Mouse (Mus musculus): ENCODE results near the gene Dab2.
A peak's percentile ranks its signal among the peaks of the same experiment; 100 is the strongest.

Gene Dab2

DNA sequence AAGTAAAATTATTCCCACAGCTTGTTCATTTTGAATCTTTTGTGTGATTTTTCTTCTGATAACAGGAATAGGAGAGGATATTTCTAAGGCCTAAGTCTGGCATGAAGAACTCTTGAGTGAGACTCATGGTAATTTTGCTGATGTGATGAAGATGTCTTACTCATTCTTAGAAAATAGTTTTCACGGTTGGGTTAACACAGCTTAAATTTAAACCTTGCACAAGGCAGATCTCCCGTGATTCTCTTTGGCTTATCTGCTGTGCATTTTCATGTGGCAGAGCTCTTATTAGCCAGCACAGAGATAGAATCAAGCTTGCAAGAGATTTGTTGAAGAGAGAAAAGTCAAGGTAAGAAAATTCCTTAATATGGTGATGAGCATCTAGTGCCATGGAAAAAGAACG is at the start of gene Dab2:
Gene Dab2, plus strand, starts transcription at position 235 of the 400 bp plus-strand sequence.
- DNase-seq (ENCODE audit: low read depth, low spot score): no peak

DNA sequence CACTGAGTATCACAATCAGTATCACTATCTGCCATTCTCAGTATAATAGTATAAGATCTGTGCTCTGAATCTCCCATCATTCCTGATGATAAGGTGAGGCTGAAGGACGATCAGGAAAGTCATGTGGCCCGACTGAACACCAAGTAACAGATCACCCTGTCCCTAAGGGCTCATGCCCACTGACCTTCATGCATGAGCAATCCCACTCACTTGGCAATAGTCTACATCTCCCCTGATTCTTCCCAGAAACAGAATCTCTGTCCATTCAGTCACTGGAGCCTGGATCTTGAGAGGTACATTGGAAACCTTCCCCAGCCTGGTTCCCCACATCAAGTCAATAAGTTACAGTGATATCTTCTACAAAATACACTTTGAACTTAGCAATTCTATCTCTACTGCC is 46.1 kb upstream of the Dab2 start:
- DNase-seq (ENCODE audit: low read depth, low spot score): no peak

DNA sequence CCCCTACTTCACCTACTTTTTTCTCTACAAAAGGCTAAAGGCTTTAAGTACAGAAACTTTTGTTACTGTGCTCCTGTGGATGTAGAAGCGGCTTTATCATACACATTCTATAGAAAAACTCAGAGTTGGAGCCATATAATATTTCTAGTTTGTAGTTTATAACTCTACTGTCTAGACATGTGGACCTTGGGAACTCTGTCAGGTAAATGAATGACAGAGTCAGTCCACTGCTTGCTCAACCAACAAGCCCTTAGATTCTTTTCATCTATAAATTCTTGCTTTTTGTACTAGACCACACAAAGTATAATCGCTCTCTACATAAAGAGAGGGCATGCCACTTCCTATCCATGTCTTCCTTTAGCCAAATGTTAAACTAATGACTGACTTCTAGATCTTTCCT is 45.2 kb upstream of the Dab2 start:
- DNase-seq (ENCODE audit: low read depth, low spot score): no peak

DNA sequence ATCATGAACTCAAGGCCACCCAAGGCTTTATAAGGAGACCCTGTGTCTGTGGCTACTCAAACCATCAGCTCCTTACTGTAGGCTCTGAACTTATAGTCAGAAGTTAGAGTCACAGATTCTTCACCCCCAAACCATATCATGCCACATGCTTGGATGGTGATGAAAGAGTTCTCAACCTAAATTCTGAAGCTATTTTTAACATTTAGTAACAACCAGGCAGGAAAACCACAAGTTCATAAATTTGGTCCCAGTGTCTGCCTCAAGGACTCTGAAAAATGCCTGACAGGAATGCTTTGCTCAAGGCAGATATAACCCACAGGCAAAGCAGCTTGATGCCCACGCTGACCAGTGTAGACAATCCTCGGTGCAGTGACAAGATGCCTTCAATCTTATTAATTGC is 42.5 kb upstream of the Dab2 start:
- no peak for DNase-seq (ENCODE audit: low read depth, low spot score)

DNA sequence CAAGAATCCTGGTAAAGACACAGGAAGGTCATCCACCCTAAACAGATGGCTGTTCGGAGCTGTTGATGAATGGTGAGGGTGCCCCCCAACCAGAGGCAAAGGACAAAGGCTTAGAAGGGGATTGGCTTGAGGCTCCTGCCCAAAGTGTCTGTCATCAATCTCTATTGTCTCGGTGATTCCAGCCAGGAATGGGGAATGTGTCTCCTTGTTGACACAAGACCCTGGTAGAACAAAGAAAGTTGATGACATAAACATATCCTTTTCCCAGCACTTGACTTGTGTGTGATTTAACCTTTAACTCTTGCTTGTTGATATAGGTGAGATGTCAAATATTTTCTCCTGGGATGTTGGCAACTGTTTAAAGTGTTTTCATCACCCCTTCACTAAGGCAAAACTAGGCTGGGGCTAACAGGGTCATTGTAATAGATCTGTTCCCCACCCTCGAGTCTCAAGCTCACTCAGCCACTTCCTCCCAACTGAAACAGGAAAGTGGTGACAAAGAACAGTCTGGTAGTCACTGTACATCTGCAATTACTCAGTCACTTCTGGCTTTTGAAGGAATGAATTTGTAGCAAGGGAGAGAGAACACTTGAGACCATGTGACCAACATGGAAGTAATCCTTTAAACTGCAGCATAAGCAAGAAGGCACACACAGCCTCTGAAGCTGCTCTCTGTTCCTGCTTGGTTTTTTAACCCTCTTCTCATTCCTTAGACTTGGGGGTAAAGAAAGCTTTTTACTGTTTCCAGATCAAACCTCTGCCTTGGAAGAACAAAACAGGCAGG is 39.4 kb upstream of the Dab2 start:
- peak; percentile 60 for DNase-seq (ENCODE audit: low read depth, low spot score)

DNA sequence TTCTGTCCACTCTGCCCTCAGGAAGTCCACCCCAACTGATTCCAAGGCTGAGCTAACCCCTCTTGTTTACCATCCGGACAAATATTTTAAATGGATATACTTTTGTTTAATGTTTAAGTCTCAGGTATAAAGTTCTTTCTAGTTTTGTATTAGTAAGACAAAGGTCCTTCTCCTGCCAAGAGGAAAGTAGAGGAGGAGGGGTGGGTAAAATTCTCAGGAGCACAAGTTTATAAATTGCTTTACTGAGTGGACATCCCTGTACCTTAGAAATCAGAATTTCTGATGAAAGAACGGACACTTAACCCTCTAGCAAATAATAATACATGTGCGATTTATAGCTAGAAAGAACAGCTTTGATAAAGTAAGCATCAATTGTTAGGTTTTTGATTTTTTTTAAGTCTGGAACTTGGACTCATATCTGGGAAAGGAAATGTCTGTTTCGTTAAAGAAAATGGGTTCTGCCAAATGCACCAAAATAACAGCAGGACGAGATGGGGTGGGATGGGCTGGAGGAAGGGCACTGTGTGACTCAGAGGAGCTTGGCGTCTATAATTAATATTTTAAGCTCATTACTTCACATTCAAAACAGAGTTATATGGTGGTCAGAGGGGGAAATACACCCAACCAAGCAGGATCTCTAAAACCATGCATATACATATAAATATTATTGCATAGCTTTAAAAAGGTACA is 38.7 kb upstream of the Dab2 start:
- no peak for DNase-seq (ENCODE audit: low read depth, low spot score)

DNA sequence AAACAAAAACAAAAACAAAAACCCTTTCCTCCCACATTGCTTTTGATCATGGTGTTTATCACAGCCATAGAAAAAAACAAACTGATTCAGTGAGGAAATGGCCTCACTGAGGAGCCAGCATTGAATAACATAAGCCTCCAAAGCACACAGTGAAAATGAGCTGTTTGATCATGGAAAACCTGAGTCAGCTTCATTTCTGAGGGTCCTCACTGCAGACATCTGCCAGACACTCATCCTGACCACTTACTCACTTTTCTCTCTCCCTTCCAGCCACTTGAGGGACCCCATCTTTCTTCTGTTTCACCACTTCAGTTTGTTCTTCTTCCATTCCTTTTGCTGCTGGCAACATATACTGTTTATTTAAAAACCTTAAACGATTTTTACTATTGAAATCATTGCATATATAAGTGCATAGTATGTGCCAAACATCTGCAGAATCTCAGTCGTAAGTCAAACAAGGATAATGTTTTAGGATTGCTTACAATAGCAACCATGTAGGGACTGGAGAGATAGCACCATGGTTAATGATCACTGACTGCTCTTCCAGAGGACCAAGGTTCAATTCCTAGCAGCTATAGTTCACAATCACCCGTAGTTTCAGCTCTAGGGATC is 32.3 kb upstream of the Dab2 start:
- no peak for DNase-seq (ENCODE audit: low read depth, low spot score)

DNA sequence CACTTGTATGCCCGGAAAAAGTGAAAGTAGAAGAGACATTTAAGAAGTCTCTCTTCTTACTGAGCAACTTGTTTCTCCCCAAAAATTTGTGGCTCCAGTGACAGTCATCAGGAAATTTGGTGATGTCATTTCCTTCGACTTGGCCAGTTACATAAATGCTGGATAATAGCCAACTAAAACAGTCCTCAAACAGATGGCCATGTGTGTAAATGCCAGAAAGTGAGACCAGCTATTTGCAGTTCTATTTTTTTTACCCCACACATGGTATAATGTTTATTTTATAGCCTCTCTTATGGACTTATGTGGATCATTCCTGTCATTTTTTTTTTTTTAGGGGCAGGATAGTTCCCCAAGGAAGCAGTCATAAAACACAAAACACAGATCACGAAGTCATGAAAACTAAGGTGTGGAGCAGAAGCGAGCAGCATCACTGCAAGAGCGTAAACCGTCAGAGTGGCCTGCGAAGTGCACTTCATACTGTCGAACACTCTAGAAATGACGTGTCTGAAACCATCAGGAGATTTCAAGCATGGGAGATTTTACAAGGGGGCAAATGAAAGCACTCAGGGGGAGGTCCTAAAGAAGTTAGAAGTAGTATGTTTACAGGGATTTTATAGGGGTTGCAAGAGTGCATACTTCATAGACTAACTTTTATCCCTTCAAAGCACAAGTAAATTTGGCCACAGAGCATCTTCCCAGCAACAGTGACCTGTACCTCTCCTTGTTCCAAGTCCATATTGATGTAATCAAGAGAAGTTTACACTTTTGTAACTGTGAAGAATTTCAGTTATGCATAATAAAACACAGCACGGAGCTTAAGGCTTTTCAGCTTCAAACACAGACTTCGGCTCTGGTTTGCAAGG is 20.8 kb upstream of the Dab2 start:
- DNase-seq (ENCODE audit: low read depth, low spot score): peak; percentile 51

DNA sequence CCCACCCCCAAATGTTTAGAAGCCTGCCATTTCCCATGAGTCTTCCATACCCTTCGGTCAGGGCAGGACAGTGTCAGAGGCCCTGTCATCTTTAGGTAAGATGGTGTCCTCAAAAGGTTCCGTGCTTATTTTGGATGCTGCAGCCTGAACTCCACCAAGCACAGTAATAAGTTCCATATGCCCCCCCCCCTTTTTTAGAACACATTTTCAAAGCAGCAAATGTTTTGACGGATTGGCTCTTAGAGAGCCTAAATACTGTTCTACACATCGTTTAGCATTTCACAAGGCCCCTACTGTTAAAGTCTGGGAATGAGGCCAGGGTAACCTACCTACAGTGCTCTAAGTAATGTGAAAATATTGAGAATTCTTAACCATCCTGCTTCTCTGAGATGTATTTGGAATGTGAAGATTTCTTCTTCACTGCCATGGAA is 19.6 kb upstream of the Dab2 start:
- DNase-seq (ENCODE audit: low read depth, low spot score): peak; percentile 43

DNA sequence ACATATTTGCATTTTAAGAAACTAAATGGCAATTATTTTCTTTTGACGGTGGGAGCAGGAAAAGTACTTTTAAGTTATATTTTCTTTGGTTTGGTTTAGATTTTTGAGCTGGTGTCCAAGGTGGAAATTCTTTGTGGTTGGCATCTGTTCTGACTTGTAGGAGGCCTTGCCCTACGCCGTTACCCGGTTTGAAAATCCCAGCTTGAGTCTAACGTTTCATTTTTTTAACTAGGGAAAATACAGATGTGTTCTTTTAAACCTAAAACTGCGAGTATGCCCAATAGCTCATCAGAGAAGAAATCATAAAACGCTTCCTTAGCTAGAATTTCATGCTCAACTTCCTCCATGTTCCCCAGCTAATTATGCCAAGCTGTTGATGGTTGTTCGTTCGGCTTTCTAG is 16.3 kb upstream of the Dab2 start:
- no peak for DNase-seq (ENCODE audit: low read depth, low spot score)

DNA sequence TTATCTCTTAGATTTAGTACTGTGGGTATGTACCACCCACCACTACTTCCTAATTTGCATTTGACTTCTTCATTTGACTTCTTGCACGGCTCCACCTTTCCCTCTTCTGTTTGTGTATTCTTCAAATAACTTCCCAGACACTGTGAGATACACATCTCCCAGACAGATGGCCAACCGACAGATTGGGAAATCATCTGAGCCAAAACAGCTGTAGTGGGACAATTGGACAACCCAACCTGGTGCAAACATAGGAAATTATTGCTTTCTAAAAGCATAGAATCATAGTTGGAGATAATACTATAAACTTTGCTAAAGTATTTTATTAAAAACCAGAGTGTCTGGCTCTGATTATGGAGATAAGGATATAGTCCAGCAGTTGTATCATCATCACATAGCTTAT is 3.5 kb upstream of the Dab2 start:
- no peak for DNase-seq (ENCODE audit: low read depth, low spot score)

DNA sequence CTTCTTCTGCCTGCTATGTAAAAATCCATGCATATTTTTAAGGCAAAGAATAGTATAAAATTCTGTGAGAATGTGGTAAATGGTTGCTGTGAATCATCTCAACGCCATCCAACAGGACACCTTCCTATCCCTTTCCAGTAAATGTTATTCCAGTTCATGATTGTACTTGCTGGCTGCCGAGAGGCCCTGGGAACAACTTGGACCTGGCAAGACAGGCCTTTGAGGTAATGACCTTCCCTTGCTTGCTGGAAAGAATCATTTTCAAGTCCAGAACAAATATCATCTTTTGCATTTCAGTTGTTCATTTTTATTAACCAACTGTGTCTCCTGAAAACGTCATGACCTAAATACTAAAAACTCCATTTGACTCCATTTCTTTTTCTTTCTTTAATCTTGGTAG is 862 bp upstream of the Dab2 start:
- DNase-seq (ENCODE audit: low read depth, low spot score): no peak

DNA sequence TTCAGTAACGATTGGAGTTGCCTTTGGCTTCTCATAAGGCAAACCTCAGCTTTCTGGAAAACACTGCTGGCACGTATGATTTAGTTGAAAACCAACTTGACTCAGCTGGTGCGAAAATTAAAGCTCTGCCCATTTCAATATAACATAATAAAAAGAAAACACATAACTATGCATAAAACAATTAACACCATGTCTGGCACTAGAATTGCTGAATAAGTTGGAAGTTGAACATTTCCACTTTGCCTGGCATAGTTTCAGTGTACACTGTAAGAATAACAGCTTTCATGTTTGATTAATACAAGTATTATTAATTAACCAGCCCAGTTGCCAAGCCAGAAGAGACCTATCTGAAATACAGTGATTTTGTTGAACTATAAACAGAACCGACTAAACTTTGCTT is 2.6 kb downstream of the Dab2 start:
- DNase-seq (ENCODE audit: low read depth, low spot score): no peak

DNA sequence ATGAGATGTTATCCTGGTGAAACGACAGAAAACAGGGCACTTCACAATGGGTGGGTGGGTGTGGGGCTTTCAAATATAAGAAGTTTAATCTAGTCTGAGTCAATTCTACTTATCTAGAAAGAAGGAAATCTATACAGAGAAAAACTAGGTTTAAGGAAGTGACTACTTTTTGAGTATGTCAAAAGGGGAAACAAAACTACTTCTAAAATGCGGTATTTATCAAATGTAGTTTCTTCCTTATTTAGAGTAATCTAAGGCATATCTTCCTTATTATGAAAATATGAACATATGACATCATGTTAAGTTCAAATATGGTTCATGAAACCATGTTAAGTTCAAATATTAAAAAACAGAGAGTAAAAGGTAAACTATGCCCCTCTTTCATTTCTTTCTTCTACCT is 4.2 kb downstream of the Dab2 start:
- no peak for DNase-seq (ENCODE audit: low read depth, low spot score)

DNA sequence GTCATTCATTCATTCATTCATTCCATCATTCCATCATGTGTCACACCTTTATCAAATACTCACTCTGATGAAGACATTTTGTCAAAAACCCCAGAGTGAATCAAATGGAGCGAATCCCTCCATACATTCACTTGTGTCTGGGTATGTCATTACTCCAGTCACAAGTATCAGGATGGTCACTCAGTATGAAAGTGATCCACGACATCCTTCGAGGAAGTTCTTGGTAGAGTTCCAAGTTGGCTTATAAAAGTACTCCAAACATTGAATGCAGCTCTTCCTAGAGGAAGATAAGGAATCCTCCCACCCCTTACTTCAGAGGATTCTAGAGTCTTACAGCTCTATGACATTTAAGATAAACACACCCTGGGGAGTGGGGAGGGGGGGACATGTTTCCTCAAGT is 10.0 kb downstream of the Dab2 start:
- no peak for DNase-seq (ENCODE audit: low read depth, low spot score)

DNA sequence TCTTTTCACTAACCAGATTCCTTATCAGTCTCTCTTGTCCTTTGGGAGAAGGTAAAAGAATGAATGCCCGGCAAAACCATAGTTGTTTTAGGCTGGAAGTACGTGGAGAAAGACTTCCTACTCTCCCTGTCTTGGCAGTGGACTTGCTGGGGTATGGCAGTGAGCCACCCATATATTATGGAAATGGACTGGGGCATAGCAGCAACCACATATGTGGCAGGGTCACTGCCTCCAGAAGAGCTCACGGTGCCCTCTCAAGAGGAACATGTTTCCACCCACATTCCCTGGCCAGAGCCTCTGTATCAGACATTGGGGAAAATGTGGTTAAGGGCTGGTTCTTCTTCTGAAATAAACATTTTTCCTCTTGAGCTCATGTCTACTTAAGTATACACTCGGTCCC is 10.8 kb downstream of the Dab2 start:
- no peak for DNase-seq (ENCODE audit: low read depth, low spot score)

DNA sequence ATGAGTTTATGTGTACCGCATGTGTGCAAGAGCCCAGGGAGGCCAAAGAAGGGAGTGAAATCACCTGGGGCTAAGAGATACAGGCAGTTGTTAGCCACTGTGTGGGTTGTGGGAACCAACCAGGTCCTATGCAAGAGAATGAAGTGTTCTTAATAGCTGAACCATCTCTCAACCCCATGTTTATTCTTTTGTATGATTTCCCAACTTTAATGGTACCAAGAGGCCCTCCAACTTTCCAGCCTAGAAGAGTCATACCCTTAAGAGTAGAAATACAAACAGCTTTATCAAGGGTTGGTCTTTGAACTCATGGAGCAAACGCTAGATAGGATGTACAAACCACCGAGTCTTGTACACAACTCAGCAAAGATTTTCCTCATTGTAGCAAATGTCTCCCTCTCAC is 12.8 kb downstream of the Dab2 start:
- DNase-seq (ENCODE audit: low read depth, low spot score): no peak

DNA sequence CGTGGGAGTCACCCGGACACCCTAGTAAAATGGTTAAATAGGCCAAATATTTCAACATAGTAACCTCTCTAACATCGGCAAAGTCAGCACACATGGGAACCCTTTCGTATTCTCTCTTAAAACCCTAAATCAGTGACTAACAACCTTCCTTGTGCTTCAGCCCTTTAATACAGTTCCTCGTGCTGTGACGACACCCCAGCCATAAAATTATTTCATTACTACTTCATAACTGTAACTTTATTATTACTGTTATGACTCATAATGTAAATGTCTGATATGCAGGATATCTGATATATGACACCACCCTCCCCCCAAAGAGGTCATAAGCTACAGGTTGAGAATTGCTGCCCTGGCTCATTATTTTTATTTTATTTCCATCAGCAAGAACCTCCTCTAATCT is 19.8 kb downstream of the Dab2 start:
- no peak for DNase-seq (ENCODE audit: low read depth, low spot score)

DNA sequence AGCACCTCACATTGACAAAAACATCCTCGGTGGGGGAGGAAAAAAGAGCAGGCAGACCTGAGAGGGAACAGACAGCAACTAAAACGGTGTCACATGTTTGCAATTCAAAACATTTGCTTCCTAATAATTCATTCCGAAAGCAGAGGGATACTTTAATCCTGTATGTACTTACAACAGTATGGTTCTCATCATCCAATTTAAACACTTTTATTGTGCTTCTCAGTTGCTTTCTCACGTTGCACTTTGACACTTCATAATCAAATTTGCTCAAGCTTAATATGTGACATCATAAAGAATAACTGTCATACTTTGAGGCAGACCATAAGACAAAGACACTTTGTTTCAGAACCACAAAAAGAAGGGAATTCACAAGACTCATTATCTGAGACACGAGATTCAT is 20.9 kb downstream of the Dab2 start:
- no peak for DNase-seq (ENCODE audit: low read depth, low spot score)

DNA sequence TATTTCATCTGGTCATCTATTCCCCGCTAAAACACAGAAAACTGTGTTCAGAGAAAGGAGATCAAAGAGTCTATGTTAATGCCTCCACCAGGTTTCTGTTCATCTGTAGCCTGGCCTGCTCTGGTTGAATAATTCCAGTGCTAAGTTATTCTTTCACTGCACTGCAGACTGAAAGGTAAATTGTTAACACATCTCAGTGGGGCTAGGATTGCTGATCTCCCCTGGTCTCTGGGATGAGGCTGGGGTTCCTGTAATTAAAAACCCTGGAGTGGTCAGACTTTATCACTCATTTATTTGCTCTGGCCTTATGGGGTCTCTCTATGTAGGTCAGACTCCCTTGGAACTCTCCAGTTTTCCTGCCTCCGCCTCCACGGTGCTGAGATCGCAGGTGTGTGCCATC is 21.7 kb downstream of the Dab2 start:
- DNase-seq (ENCODE audit: low read depth, low spot score): no peak

DNA sequence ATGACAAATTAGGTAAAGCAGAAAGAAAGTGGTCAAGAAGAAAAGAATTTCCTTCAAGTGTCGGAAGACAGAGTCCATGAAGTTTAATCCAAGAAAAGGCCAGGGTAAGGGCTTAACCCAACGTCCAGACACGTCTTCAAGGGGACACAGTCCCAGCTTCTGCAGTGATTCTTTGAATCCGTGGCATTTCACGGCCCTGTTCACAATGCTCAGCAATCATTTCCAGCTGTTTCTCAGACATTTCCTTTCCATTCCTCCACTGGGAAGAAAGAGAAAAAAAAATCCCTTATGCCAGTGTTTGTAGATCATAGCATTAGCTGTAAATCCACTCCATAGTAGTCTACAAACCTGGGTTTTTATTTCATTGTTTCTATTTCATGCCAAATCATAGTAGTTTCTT is 22.7 kb downstream of the Dab2 start:
- no peak for DNase-seq (ENCODE audit: low read depth, low spot score)

DNA sequence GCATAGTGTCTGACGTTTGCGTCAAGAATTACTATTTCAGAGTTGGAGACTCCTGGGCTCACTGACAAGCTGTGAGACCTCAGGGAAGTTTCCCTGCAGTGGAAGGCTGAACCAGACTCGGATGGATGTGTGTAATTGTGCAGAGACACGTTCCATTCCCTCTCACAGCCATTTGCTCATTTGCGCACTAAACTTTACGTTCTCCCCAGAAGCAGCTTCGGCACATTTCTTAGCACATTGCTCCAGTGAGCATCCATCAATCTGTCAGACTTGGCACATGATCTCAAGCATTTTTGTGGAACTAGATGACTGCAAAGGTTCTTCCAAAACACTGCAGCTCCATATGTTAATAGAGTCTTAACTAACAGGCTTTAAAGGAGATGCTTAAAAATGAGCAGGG is 24.0 kb downstream of the Dab2 start:
- no peak for DNase-seq (ENCODE audit: low read depth, low spot score)

Measured in mesoderm, embryonic 11.5 days (tissue).